Mouse (Mus musculus) embryonic facial prominence, embryonic 15.5 days (tissue): ENCODE data around the gene BC016579. TPM values are rescaled to one million over a fixed set of nuclear protein-coding genes. Genes with fewer than 3 reads are reported as not detected.

ENCODE experiments used
- ATAC-seq: fragments of 200-750 bp; cut with Nextera tagmentation; 2 replicates; pipeline ENCODE4 v1.8.0; 2017; ENCODE audit warnings: low read depth, moderate TSS enrichment; ENCODE audit not compliant: insufficient number of reproducible peaks, low FRiP score, low TSS enrichment
- H3K27ac ChIP-seq: fragments of 300-500 bp; sonication (generic); replicated peaks from 2 replicates; pipeline ENCODE4 v1.5.1; 2015; ENCODE audit warnings: mild to moderate bottlenecking, inconsistent platforms
- H3K27me3 ChIP-seq: fragments of 300-500 bp; sonication (generic); 2 replicates; pipeline ENCODE4 v1.6.1; 2015; ENCODE audit warnings: inconsistent platforms
- H3K36me3 ChIP-seq: fragments of 300-500 bp; sonication (generic); 2 replicates; pipeline ENCODE4 v1.6.1; 2015; ENCODE audit warnings: mild to moderate bottlenecking, inconsistent platforms
- H3K4me1 ChIP-seq: fragments of 300-500 bp; sonication (generic); 2 replicates; pipeline ENCODE4 v1.6.1; 2015; ENCODE audit warnings: inconsistent platforms
- H3K4me2 ChIP-seq: fragments of 300-500 bp; sonication (generic); replicated peaks from 2 replicates; pipeline ENCODE4 v1.6.1; 2015; ENCODE audit warnings: mild to moderate bottlenecking, inconsistent platforms
- H3K4me3 ChIP-seq: fragments of 300-500 bp; sonication (generic); replicated peaks from 2 replicates; pipeline ENCODE4 v1.5.1; 2015; ENCODE audit warnings: mild to moderate bottlenecking, inconsistent platforms
- H3K9ac ChIP-seq: fragments of 300-500 bp; sonication (generic); 2 replicates; pipeline ENCODE4 v1.6.1; 2015; ENCODE audit warnings: inconsistent platforms
- H3K9me3 ChIP-seq: fragments of 300-500 bp; sonication (generic); replicated peaks from 2 replicates; pipeline ENCODE4 v1.6.1; 2016; ENCODE audit warnings: inconsistent platforms
- WGBS: fragments of 180-500 bp; shearing (Covaris S2); methylation state at CpG from one replicate; pipeline ENCODE4 v1.1.7; 2015; 5-methylcytosine and 5-hydroxymethylcytosine counted together
- polyA plus RNA-seq: library from polyadenylated mRNA; unstranded; fragments of >200 nt; fragmentation: Nextera tagmentation; extraction: Ambion mirVana; gene quantifications from 2 replicates; pipeline ENCODE4 v1.2.1, GENCODE M21; 2015

Gene BC016579
- polyA plus RNA-seq, 1 experiment from 2014 or later: 1.5 TPM

GRCm38 (mm10) chr16:45641301-45641700 is 12.6 kb downstream of the BC016579 start:
- 59% methylated on average over 3 of the region's 3 CpGs for WGBS
- ATAC-seq: no peak
- Histone ChIP-seq H3K9ac (no peak overlapping the region), H3K9me3 (no peaks in the 10 kb centered on the region), H3K4me2 (no peak overlapping the region), H3K4me1 (no peaks in the 10 kb centered on the region), H3K27ac (no peak overlapping the region), H3K27me3 (no peaks in the 10 kb centered on the region), H3K36me3 (no peaks in the 10 kb centered on the region), H3K4me3 (no peak overlapping the region)

GRCm38 (mm10) chr16:45640070-45640762 is 13.7 kb downstream of the BC016579 start:
- 73% methylated on average over 10 of the region's 10 CpGs for WGBS
- no peaks in the 10 kb centered on the region for H3K36me3 ChIP-seq
- H3K9ac ChIP-seq: no peak overlapping the region
- H3K9me3 ChIP-seq: no peaks in the 10 kb centered on the region
- no peaks in the 10 kb centered on the region for H3K4me1 ChIP-seq
- no peak overlapping the region for H3K27ac ChIP-seq
- no peak for ATAC-seq
- no peak overlapping the region for H3K4me2 ChIP-seq
- no peak overlapping the region for H3K4me3 ChIP-seq
- no peaks in the 10 kb centered on the region for H3K27me3 ChIP-seq

DNA sequence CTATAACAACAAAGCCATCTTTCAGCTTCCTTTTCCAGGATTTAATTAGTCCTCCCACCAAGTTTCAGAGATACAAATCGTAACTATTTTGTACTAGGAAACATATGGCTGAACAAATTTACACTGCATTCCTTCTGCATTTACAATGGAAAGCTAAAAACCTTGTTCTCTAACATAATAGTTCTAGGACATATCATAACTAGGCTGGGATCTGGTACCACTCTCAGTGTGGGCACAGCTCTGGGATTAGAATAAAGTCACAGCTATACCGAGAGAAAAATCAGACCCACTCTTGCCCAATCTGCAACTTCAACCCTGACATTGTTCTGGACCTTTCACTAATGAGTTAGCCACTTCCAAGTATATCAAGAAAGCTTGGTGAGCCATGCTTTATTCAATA is 18.0 kb downstream of the BC016579 start:
- H3K4me1 ChIP-seq: no peaks in the 10 kb centered on the region
- WGBS: 76% methylated on average over 2 of the region's 2 CpGs
- H3K27me3 ChIP-seq: no peaks in the 10 kb centered on the region
- H3K4me3 ChIP-seq: no peak overlapping the region
- no peak for ATAC-seq
- no peaks in the 10 kb centered on the region for H3K36me3 ChIP-seq
- H3K9me3 ChIP-seq: no peaks in the 10 kb centered on the region
- no peak overlapping the region for H3K4me2 ChIP-seq
- no peak overlapping the region for H3K9ac ChIP-seq
- no peak overlapping the region for H3K27ac ChIP-seq

- H3K4me1 ChIP-seq: no peaks in the 10 kb centered on the region
- 82% methylated on average over 4 of the region's 4 CpGs for WGBS
- H3K4me2 ChIP-seq: no peak overlapping the region
- H3K9me3 ChIP-seq: no peaks in the 10 kb centered on the region
- H3K27ac ChIP-seq: no peak overlapping the region
- no peaks in the 10 kb centered on the region for H3K27me3 ChIP-seq
- no peak for ATAC-seq
- no peak overlapping the region for H3K4me3 ChIP-seq
- no peak overlapping the region for H3K9ac ChIP-seq
- no peaks in the 10 kb centered on the region for H3K36me3 ChIP-seq
Observed at GRCm38 (mm10) chr16:45632420-45632819, 21.4 kb downstream of the BC016579 start.

GRCm38 (mm10) chr16:45630347-45630960 is 23.4 kb downstream of the BC016579 start:
- no peak overlapping the region for H3K9ac ChIP-seq
- ATAC-seq: no peak

DNA sequence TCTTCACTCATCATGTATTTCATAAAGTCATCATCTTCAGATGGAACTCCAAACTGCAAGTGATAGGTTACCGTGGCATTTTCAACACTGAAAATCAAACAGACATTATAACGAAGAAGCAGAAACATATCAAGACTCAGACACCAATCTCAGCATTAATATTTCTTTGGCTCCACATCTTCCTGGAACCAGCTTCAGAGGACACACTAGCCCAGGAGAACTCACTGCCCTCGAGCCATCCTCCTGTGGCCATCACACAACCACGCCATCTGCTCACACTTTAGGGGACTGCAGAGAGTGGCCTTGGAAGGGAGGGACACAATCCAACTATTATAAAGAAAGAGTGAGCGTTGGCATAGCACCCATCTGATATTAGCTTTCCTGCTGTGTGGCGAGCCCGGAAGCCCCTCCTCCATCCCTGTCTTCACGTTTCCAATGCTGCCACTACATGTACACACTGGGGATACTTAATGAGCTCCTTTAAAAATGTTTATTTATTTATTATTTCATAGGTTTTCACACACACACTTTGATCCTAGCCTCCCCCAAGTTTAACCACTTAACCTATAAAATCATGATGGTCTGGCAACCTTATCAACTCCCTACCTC is 24.3 kb downstream of the BC016579 start:
- Histone ChIP-seq H3K9ac (no peak overlapping the region), H3K9me3 (no peaks in the 10 kb centered on the region), H3K36me3 (no peaks in the 10 kb centered on the region), H3K4me3 (no peak overlapping the region), H3K27ac (no peak overlapping the region), H3K4me2 (no peak overlapping the region), H3K27me3 (no peaks in the 10 kb centered on the region), H3K4me1 (no peaks in the 10 kb centered on the region)
- no peak for ATAC-seq
- WGBS: 71% methylated on average over 8 of the region's 8 CpGs

More at GRCm38 (mm10) chr16:45630347-45630960, 23.4 kb downstream of the BC016579 start:
- Histone ChIP-seq H3K4me1 (no peaks in the 10 kb centered on the region), H3K27ac (no peak overlapping the region), H3K4me3 (no peak overlapping the region), H3K9me3 (no peaks in the 10 kb centered on the region), H3K36me3 (no peaks in the 10 kb centered on the region), H3K4me2 (no peak overlapping the region), H3K27me3 (no peaks in the 10 kb centered on the region)
- 52% methylated on average over 5 of the region's 5 CpGs for WGBS

DNA sequence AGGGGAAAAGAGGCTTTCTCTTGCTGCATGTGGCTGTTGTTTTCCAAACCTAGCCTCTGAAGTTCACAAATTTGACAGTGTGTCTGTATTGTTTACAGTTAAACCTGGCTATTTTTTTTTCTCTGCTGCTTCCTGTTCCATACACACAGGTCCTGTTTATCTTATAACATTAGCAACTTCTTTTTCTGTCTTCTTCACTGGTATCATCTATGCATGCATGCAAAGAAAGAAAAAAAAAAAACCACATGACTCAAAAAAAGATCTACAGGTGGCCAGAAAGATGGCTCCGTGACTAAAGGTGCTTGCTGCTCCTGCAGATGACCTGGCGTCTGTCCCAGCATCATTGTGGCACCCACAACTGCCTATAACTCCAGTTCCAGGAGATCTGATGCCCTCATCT is 28.5 kb downstream of the BC016579 start:
- Histone ChIP-seq H3K4me3 (no peak overlapping the region), H3K36me3 (no peaks in the 10 kb centered on the region), H3K27me3 (no peaks in the 10 kb centered on the region), H3K27ac (no peak overlapping the region), H3K9me3 (no peaks in the 10 kb centered on the region), H3K9ac (no peak overlapping the region), H3K4me1 (no peaks in the 10 kb centered on the region), H3K4me2 (no peak overlapping the region)
- 79% methylated on average over 2 of the region's 2 CpGs for WGBS
- ATAC-seq: no peak

GRCm38 (mm10) chr16:45624791-45625190 is 29.1 kb downstream of the BC016579 start:
- no peaks in the 10 kb centered on the region for H3K36me3 ChIP-seq
- H3K4me3 ChIP-seq: no peak overlapping the region
- no peaks in the 10 kb centered on the region for H3K9me3 ChIP-seq
- ATAC-seq: no peak
- no peak overlapping the region for H3K9ac ChIP-seq
- no peaks in the 10 kb centered on the region for H3K4me1 ChIP-seq
- no peak overlapping the region for H3K27ac ChIP-seq
- WGBS: 72% methylated on average over 2 of the region's 2 CpGs
- no peak overlapping the region for H3K4me2 ChIP-seq
- H3K27me3 ChIP-seq: no peaks in the 10 kb centered on the region

DNA sequence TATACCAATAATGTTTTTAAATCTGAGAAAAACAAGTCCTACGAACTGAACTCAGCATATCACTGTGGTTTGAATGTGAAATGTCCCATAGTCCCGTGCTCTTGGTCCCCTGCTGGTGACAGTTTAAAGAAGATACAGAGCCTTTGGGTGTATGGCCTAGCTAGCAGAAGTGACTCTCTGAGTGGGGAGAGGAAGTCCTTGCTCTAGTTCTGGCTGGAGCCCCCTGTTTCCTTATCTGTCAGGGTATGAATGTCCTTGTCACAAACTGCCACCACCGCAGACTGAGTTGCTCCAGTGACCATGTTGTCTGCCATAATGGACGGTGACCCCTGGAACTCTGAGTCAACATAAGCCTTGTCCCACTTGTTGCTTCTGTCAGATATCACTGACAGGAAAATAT is 30.6 kb downstream of the BC016579 start:
- Histone ChIP-seq H3K4me1 (no peaks in the 10 kb centered on the region), H3K9me3 (no peaks in the 10 kb centered on the region), H3K27me3 (no peaks in the 10 kb centered on the region), H3K4me2 (no peak overlapping the region), H3K36me3 (no peaks in the 10 kb centered on the region), H3K27ac (no peak overlapping the region), H3K9ac (no peak overlapping the region), H3K4me3 (no peak overlapping the region)
- ATAC-seq: no peak
- 81% methylated on average over 4 of the region's 4 CpGs for WGBS

DNA sequence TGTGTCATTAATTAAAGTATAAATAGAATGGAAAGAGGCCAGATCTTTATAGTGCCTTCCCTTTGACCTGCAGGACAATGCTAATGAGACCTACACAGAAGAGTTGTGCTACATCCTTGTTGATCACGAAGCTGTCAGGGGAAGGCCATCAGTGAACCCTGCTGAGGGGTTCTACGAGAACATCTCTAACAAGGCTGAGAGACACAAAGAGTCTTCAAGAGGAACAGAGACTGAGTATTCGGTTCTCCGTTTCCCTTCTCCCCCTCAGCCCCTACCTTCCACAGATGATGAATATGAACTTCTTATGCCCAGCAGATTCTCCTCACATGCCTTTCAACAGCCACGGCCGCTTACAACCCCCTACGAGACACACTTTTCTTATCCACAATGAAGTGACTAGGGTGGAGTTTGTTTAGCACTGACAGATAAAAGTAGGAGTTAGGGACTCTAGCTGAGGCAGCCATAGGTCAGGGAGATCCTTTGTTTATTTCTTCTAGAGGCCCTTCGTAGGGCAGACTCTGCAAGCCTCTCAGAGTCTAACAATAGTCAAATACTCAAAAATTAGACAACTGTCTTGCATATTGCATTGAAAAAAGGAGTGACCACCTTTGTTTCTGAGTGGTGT is 34.0 kb downstream of the BC016579 start:
- H3K4me1 ChIP-seq: no peaks in the 10 kb centered on the region
- no peaks in the 10 kb centered on the region for H3K9me3 ChIP-seq
- H3K4me3 ChIP-seq: no peak overlapping the region
- no peak overlapping the region for H3K9ac ChIP-seq
- WGBS: 85% methylated on average over 8 of the region's 8 CpGs
- H3K36me3 ChIP-seq: no peaks in the 10 kb centered on the region
- no peaks in the 10 kb centered on the region for H3K27me3 ChIP-seq
- no peak overlapping the region for H3K4me2 ChIP-seq
- H3K27ac ChIP-seq: no peak overlapping the region
- no peak for ATAC-seq

DNA sequence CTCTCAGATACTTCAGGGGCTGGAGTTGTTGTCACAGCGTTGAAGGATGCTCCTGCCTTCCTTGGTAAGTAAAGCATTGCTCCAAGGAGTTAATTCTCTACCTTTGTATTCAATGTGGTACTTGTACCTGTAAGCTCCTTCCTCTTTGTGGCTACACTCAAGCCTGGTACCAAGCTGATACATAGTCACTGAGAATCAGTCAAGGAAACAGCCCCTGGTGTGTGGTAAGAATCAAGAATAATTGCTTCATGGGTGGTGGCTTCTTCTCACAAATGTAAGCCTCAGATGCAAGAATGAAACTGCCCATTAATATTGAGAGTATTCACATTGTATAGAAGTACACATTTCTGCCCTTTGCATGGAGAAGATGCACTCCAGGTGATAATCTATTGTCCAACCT is 37.9 kb downstream of the BC016579 start:
- 92% methylated on average over 1 of the region's 1 CpGs for WGBS

More for the DNA sequence above, 37.9 kb downstream of the BC016579 start:
- Histone ChIP-seq H3K9ac (no peak overlapping the region), H3K27ac (no peak overlapping the region), H3K4me2 (no peak overlapping the region), H3K9me3 (no peaks in the 10 kb centered on the region), H3K4me3 (no peak overlapping the region), H3K4me1 (no peaks in the 10 kb centered on the region), H3K36me3 (no peaks in the 10 kb centered on the region), H3K27me3 (no peaks in the 10 kb centered on the region)
- ATAC-seq: no peak
